Mouse (Mus musculus) CH12.LX (cell line): ENCODE measurements at regions not wholly inside any gene's neighbourhood (a gene's known extent, or its start where the extent isn't known, plus 50 kb on each side); places are given as distances from the start of the nearest gene placed in this dataset.
"Not testable (repeated sequence)": the region's sequence is repeated elsewhere in the genome, so short reads cannot be mapped to it uniquely, and the experiment has no call there.

Source experiments
- DNase-seq: peaks from one replicate; pipeline ENCODE4 v3.0.0-alpha.2; 2013; ENCODE audit errors: extremely low read depth
- H3K27ac ChIP-seq: 2 replicates; pipeline ENCODE4 v1.5.1; 2012; ENCODE audit warnings: low read depth, mild to moderate bottlenecking, control low read depth, moderate library complexity; ENCODE audit not compliant: insufficient read depth
- H3K27me3 ChIP-seq: replicated peaks from 2 replicates; pipeline ENCODE3; 2012; ENCODE audit warnings: inconsistent platforms
- H3K36me3 ChIP-seq, 2 experiments: replicated peaks in 1 of 2; 2 replicates each; pipeline versions ENCODE3 to v1.6.1; 2012; ENCODE audit warnings: inconsistent platforms in 1 of 2, low read length in 1 of 2, mild to moderate bottlenecking in 1 of 2, mixed read lengths in 1 of 2, moderate library complexity in 1 of 2; ENCODE audit not compliant: control insufficient read depth in 1 of 2, insufficient read depth in 1 of 2
- H3K4me1 ChIP-seq, 2 experiments: 2 replicates each; pipeline ENCODE4 v1.6.1; 2012; ENCODE audit warnings: inconsistent platforms in 1 of 2, moderate library complexity in 1 of 2; ENCODE audit not compliant: insufficient read depth in 2 of 2, control insufficient read depth in 1 of 2
- H3K4me2 ChIP-seq: 2 replicates; pipeline ENCODE4 v1.6.1; 2012; ENCODE audit warnings: low read depth, mild to moderate bottlenecking, control low read depth; ENCODE audit not compliant: poor library complexity, insufficient read depth, severe bottlenecking
- H3K4me3 ChIP-seq, 3 experiments: fragments of 150-350 bp in 1 of 3; sonication (generic) in 1 of 3; replicated peaks in 1 of 3; 2 replicates each; pipeline versions ENCODE3 to v1.5.1; 2011 to 2012; ENCODE audit warnings: low read depth in 2 of 3, low read length in 2 of 3, mild to moderate bottlenecking in 2 of 3, moderate library complexity in 2 of 3, control low read depth in 1 of 3, improper control_type of control experiment in 1 of 3, inconsistent platforms in 1 of 3, mixed read lengths in 1 of 3; ENCODE audit not compliant: poor library complexity in 1 of 3
- H3K79me2 ChIP-seq: replicated peaks from 2 replicates; pipeline ENCODE4 v1.6.1; 2012; ENCODE audit warnings: mild to moderate bottlenecking, moderate library complexity; ENCODE audit not compliant: control insufficient read depth, poor library complexity, insufficient read depth, severe bottlenecking; ENCODE audit errors: extremely low read depth
- H3K9ac ChIP-seq: 2 replicates; pipeline ENCODE4 v1.6.1; 2012; ENCODE audit warnings: low read depth, mild to moderate bottlenecking, control low read depth, moderate library complexity; ENCODE audit not compliant: insufficient read depth
- H3K9me3 ChIP-seq: replicated peaks from 2 replicates; pipeline ENCODE3; 2012; ENCODE audit warnings: low read length, inconsistent platforms, mixed read lengths
- BHLHE40 ChIP-seq: IDR thresholded peaks from 2 replicates; pipeline ENCODE4 v1.6.1; 2011; ENCODE audit warnings: mild to moderate bottlenecking, low read depth, low read length, improper control_type of control experiment
- CHD1 ChIP-seq: IDR thresholded peaks from 2 replicates; pipeline ENCODE4 v1.6.1; 2012; ENCODE audit warnings: low read depth, low read length, improper control_type of control experiment, inconsistent platforms
- CHD2 ChIP-seq: IDR thresholded peaks from 2 replicates; pipeline ENCODE4 v1.6.1; 2011; ENCODE audit warnings: low read length, improper control_type of control experiment
- E2F4 ChIP-seq: IDR thresholded peaks from 2 replicates; pipeline ENCODE4 v1.6.1; 2011; ENCODE audit warnings: low read depth, low read length, improper control_type of control experiment; ENCODE audit not compliant: insufficient replicate concordance
- JUND ChIP-seq: conservative IDR thresholded peaks from 2 replicates; pipeline ENCODE4 v1.6.1; 2011; ENCODE audit warnings: low read depth, low read length, improper control_type of control experiment
- MAFK ChIP-seq: IDR thresholded peaks from 2 replicates; pipeline ENCODE4 v1.6.1; 2011; ENCODE audit warnings: low read length, improper control_type of control experiment; ENCODE audit not compliant: insufficient replicate concordance
- MAZ ChIP-seq: IDR thresholded peaks from 2 replicates; pipeline ENCODE4 v1.6.1; 2012; ENCODE audit warnings: low read depth, mild to moderate bottlenecking, inconsistent platforms, low read length, improper control_type of control experiment, moderate library complexity
- NRF1 ChIP-seq: IDR thresholded peaks from 2 replicates; pipeline ENCODE4 v1.6.1; 2014; ENCODE audit warnings: low read depth, mild to moderate bottlenecking, inconsistent platforms, low read length, improper control_type of control experiment, moderate library complexity
- POLR2A ChIP-seq: IDR thresholded peaks from 2 replicates; pipeline ENCODE4 v1.6.1; 2011; ENCODE audit warnings: low read depth, mild to moderate bottlenecking, improper control_type of control experiment, low read length
- POLR2AphosphoS2 ChIP-seq: IDR thresholded peaks from 2 replicates; pipeline ENCODE4 v1.6.1; 2011; ENCODE audit warnings: low read depth, low read length, improper control_type of control experiment
- RAD21 ChIP-seq: IDR thresholded peaks from 2 replicates; pipeline ENCODE4 v1.6.1; 2011; ENCODE audit warnings: low read depth, mild to moderate bottlenecking, low read length, improper control_type of control experiment, moderate library complexity
- RCOR1 ChIP-seq: conservative IDR thresholded peaks from 2 replicates; pipeline ENCODE4 v1.6.1; 2012; ENCODE audit warnings: low read depth, mild to moderate bottlenecking, inconsistent platforms, low read length, improper control_type of control experiment
- SMC3 ChIP-seq: IDR thresholded peaks from 2 replicates; pipeline ENCODE4 v1.6.1; 2011; ENCODE audit warnings: low read depth, low read length, improper control_type of control experiment
- UBTF ChIP-seq: IDR thresholded peaks from 2 replicates; pipeline ENCODE4 v1.6.1; 2012; ENCODE audit warnings: low read depth, mild to moderate bottlenecking, inconsistent platforms, low read length, improper control_type of control experiment, moderate library complexity
- ZNF384 ChIP-seq: IDR thresholded peaks from 2 replicates; pipeline ENCODE4 v1.6.1; 2012; ENCODE audit warnings: low read depth, low read length, improper control_type of control experiment, inconsistent platforms
- dilution Hi-C: fragments of 300-500 bp; cut with MboI; formaldehyde crosslinking; loops from 2 replicates; pipeline ENCODE4 v1.14.3; 2020; ENCODE audit warnings: low sequenced_read_pairs; ENCODE audit not compliant: extremely low pct_unique_long_range_greater_than_20kb, extremely low pct_ligation_motif_present
- in situ Hi-C: fragments of 300-500 bp; cut with MboI; formaldehyde crosslinking; loops from 3 replicates; pipeline ENCODE4 v1.14.3; 2019; ENCODE audit warnings: low sequenced_read_pairs, low pct_ligation_motif_present, low pct_unique_long_range_greater_than_20kb, mixed read lengths

- Histone ChIP-seq H3K4me1 (no peaks in the 10 kb centered on the region), H3K4me3 (no peak overlapping the region), H3K79me2 (no peaks in the 10 kb centered on the region), H3K27me3 (no peaks in the 10 kb centered on the region), H3K27ac (no peak overlapping the region), H3K9ac (no peak overlapping the region), H3K4me2 (no peak overlapping the region), H3K36me3 (no peaks in the 10 kb centered on the region), H3K9me3 (no peaks in the 10 kb centered on the region)
- TF ChIP-seq NRF1, result no peak
- no peak for TF ChIP-seq POLR2A
- no peak for TF ChIP-seq MAFK
- no peak for TF ChIP-seq BHLHE40
- no peak for TF ChIP-seq CHD2
- no peak for TF ChIP-seq ZNF384
- in situ Hi-C loops (no loop called here), dilution Hi-C loops (no loop called here)
- DNase-seq, result no peak
Measured at GRCm38 (mm10) chr13:7007091-7007490, 358.5 kb upstream of the Pfkp start.

- H3K27ac ChIP-seq, H3K4me3 ChIP-seq, H3K27me3 ChIP-seq, DNase-seq, H3K36me3 ChIP-seq, dilution Hi-C loops, H3K4me1 ChIP-seq, H3K9me3 ChIP-seq, in situ Hi-C loops, H3K79me2 ChIP-seq, H3K9ac ChIP-seq, H3K4me2 ChIP-seq: not testable (repeated sequence)
Measured at GRCm38 (mm10) chr13:6998508-6999278, 350.1 kb upstream of the Pfkp start.

GRCm38 (mm10) chr13:6998094-6998493 lies 349.5 kb upstream of the Pfkp start:
- Histone ChIP-seq H3K4me2 (no peak overlapping the region), H3K36me3 (no peaks in the 10 kb centered on the region), H3K79me2 (no peaks in the 10 kb centered on the region), H3K9me3 (no peaks in the 10 kb centered on the region), H3K27me3 (no peaks in the 10 kb centered on the region), H3K4me1 (no peaks in the 10 kb centered on the region), H3K9ac (no peak overlapping the region), H3K4me3 (no peak overlapping the region), H3K27ac (no peak overlapping the region)
- dilution Hi-C loops (no loop called here), in situ Hi-C loops (no loop called here)
- DNase-seq, result no peak
- TF ChIP-seq CHD1 (no peak), UBTF (no peak), E2F4 (no peak), NRF1 (no peak), RCOR1 (no peak), POLR2AphosphoS2 (no peak), RAD21 (no peak), SMC3 (no peak), MAZ (no peak), JUND (no peak)
